Mouse (Mus musculus) brain, embryonic 14.5 days (tissue): ENCODE measurements around the gene Mios.

Experiments used
- CTCF ChIP-seq: fragments of 200-500 bp; IDR thresholded peaks from 2 replicates; pipeline ENCODE4 v1.5.1; 2012; ENCODE audit warnings: inconsistent platforms, mild to moderate bottlenecking, moderate library complexity, borderline replicate concordance; ENCODE audit not compliant: insufficient read depth, insufficient read length; ENCODE audit errors: extremely low read depth
- POLR2A ChIP-seq: fragments of 200-500 bp; IDR thresholded peaks from 2 replicates; pipeline ENCODE4 v1.6.1; 2012; ENCODE audit warnings: mild to moderate bottlenecking, inconsistent platforms, borderline replicate concordance; ENCODE audit not compliant: poor library complexity, insufficient read depth, insufficient read length, severe bottlenecking; ENCODE audit errors: extremely low read depth

GRCm38 (mm10) chr6:8164741-8165140 is 44.3 kb upstream of the Mios start:
- TF ChIP-seq POLR2A (no peak), CTCF (no peak)
